Mouse (Mus musculus) testis, adult 2 months (tissue): ENCODE measurements at regions not wholly inside any gene's neighbourhood (a gene's known extent, or its start where the extent isn't known, plus 50 kb on each side); places are given as distances from the start of the nearest gene placed in this dataset.

Experiments used
- H3K27ac ChIP-seq: fragments of 200-500 bp; 2 replicates; pipeline ENCODE4 v1.5.1; 2012; ENCODE audit warnings: low read depth, low read length; ENCODE audit not compliant: control insufficient read depth, insufficient read depth
- H3K27me3 ChIP-seq: fragments of 200-500 bp; 2 replicates; pipeline ENCODE4 v1.6.1; 2012; ENCODE audit warnings: mild to moderate bottlenecking, low read length, moderate library complexity; ENCODE audit not compliant: control insufficient read depth, insufficient read depth
- H3K36me3 ChIP-seq: fragments of 200-500 bp; 2 replicates; pipeline ENCODE4 v1.6.1; 2012; ENCODE audit warnings: mild to moderate bottlenecking, low read length; ENCODE audit not compliant: control insufficient read depth, insufficient read depth
- H3K4me1 ChIP-seq: fragments of 200-500 bp; 2 replicates; pipeline ENCODE4 v1.6.1; 2012; ENCODE audit warnings: low read length; ENCODE audit not compliant: control insufficient read depth, insufficient read depth
- H3K4me3 ChIP-seq: fragments of 200-500 bp; 2 replicates; pipeline ENCODE4 v1.5.1; 2012; ENCODE audit warnings: low read depth, mild to moderate bottlenecking, low read length, moderate library complexity, mixed read lengths; ENCODE audit not compliant: control insufficient read depth
- CTCF ChIP-seq: fragments of 200-500 bp; IDR thresholded peaks from 2 replicates; pipeline ENCODE4 v1.5.1; 2012; ENCODE audit warnings: low read depth, mild to moderate bottlenecking, inconsistent platforms, low read length, moderate library complexity; ENCODE audit not compliant: control insufficient read depth, insufficient read depth, insufficient replicate concordance
- POLR2A ChIP-seq: fragments of 200-500 bp; IDR thresholded peaks from 2 replicates; pipeline ENCODE4 v1.6.1; 2012; ENCODE audit warnings: low read depth, mild to moderate bottlenecking, inconsistent platforms, low read length, moderate library complexity; ENCODE audit not compliant: control insufficient read depth

DNA sequence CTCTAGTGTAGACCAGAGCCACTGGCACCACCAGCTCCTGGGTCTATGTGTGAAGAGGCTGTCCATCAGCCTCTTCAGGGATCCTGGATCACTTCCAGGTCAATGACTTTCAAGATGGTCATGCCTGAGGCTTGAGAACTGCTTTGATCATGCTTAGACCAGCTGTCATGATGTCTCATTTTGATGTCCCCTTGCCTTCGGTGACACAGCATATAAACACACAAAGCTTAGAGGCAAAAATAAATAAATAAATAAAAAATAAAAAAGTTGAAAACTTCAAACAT, 111.1 kb upstream of the Stc2 start:
- Histone ChIP-seq H3K36me3 (no peaks in the 10 kb centered on the region), H3K4me3 (no peak overlapping the region), H3K4me1 (no peaks in the 10 kb centered on the region), H3K27ac (no peak overlapping the region), H3K27me3 (no peaks in the 10 kb centered on the region)
- TF ChIP-seq CTCF, result no peak
- no peak for TF ChIP-seq POLR2A

DNA sequence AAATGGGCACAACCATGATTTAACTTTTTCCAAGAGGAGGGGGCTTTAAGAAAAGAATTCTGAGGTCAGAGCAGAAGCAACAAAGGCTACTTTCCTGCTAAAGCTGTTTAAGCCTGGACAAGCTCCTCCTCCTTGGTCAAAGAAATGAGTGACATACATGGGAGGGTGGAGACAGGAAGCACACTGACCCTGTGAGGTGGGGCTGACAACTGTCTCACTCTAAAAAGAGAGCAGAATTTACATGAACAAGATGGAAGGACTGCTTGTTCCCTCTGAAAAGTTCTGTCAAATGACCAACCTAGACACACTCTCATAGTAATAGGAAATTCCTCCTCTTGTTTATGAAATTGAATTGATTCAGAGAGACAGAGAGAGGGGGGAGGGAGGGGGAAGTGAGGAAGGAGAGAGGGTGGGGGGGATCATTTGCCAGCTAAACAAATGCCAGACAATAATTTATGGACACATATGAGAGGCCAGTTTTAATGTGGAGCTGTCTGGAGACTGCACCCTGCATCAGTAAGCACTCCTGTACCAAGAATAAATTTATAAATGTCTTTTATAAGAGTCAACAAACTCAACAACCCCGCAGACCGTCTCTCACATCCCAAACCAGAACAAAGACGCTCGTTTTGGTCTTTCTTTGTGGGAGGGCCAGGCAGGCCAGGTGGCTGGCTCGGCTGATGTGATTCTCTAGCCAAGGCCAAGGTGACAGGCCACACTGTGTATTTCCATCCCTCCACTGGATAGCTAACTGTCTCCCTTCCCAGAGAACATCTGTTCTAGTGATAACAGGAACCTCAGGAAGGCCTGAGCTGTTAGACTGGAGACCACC, 110.6 kb upstream of the Stc2 start:
- Histone ChIP-seq H3K27me3 (no peaks in the 10 kb centered on the region), H3K4me1 (no peaks in the 10 kb centered on the region), H3K4me3 (no peak overlapping the region), H3K27ac (no peak overlapping the region), H3K36me3 (no peaks in the 10 kb centered on the region)
- no peak for TF ChIP-seq CTCF
- TF ChIP-seq POLR2A, result no peak

GRCm38 (mm10) chr11:31477763-31478162, 107.9 kb upstream of the Stc2 start:
- TF ChIP-seq POLR2A (no peak), CTCF (no peak)
- Histone ChIP-seq H3K27me3 (no peaks in the 10 kb centered on the region), H3K4me3 (no peak overlapping the region), H3K4me1 (no peaks in the 10 kb centered on the region), H3K36me3 (no peaks in the 10 kb centered on the region), H3K27ac (no peak overlapping the region)

GRCm38 (mm10) chr11:31477104-31477503, 107.2 kb upstream of the Stc2 start:
- TF ChIP-seq POLR2A (no peak), CTCF (no peak)

GRCm38 (mm10) chr11:31473017-31473416, 103.1 kb upstream of the Stc2 start:
- TF ChIP-seq POLR2A (no peak), CTCF (no peak)
- no peaks in the 10 kb centered on the region for H3K36me3 ChIP-seq
- no peak overlapping the region for H3K4me3 ChIP-seq
- H3K27me3 ChIP-seq, result no peaks in the 10 kb centered on the region
- no peaks in the 10 kb centered on the region for H3K4me1 ChIP-seq
- H3K27ac ChIP-seq, result no peak overlapping the region

More at GRCm38 (mm10) chr11:31477104-31477503, 107.2 kb upstream of the Stc2 start:
- H3K27me3 ChIP-seq, result no peaks in the 10 kb centered on the region
- H3K4me1 ChIP-seq, result no peaks in the 10 kb centered on the region
- H3K36me3 ChIP-seq, result no peaks in the 10 kb centered on the region
- H3K4me3 ChIP-seq, result no peak overlapping the region
- no peak overlapping the region for H3K27ac ChIP-seq

DNA sequence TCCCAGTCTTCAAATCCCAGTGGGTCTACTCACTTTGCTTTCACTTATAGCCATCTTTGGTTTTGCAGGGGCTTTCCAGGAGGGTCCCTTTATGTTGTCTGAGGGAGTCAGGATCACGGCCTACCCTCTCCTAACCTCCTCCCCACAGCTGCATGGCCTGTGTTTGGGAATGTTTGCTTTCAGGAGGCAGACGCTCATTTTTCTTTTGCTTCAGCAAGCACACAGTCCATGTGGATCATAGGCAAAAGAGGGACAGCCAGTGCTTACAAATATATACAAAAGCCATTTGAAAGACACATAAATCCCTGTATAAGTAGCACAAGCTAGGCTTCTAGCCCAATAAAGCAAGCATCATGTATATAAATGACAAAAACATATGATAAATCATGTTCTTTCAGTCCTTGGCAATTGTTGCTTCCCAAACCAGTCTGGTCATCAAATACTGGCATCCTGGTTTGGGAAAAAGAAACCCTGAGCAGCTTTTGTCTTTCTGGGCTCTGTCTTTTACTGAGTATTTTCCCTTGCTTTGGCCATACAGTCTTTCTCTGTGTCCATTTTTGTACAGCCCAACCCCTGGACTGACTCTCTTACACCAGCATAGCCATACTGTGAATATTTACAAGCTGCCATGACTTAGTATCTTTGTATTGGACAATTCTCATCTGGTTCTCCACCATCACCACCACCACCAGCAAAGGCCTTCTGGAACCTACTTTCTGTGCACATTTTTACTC, 101.0 kb upstream of the Stc2 start:
- H3K4me3 ChIP-seq, result no peak overlapping the region
- no peak overlapping the region for H3K27ac ChIP-seq
- H3K27me3 ChIP-seq, result no peaks in the 10 kb centered on the region
- no peaks in the 10 kb centered on the region for H3K4me1 ChIP-seq
- TF ChIP-seq POLR2A (no peak), CTCF (no peak)
- no peaks in the 10 kb centered on the region for H3K36me3 ChIP-seq

GRCm38 (mm10) chr11:31464844-31465243, 95.0 kb upstream of the Stc2 start:
- H3K4me3 ChIP-seq, result no peak overlapping the region
- no peaks in the 10 kb centered on the region for H3K27me3 ChIP-seq
- H3K27ac ChIP-seq, result no peak overlapping the region
- no peaks in the 10 kb centered on the region for H3K36me3 ChIP-seq
- TF ChIP-seq CTCF (no peak), POLR2A (no peak)
- no peaks in the 10 kb centered on the region for H3K4me1 ChIP-seq
